Mouse (Mus musculus): ENCODE measurements around the gene Tnfsf9. TPM values are rescaled to one million over a fixed set of nuclear protein-coding genes. Genes with fewer than 3 reads are reported as not detected.

Gene Tnfsf9
- polyA plus RNA-seq, 1 experiment from 2014 or later, result 10.6 TPM

- no peak overlapping the region for H3K4me3 ChIP-seq
- peak overlapping the region; percentile 11; the same call in 1 of the 2 replicates for H3K27ac ChIP-seq
- H3K36me3 ChIP-seq (replicated peaks), result peaks cover 23% of the 10 kb centered on the region
- WGBS, result 73% methylated on average over 3 of the region's 3 CpGs
- peaks cover 5% of the 10 kb centered on the region for H3K4me1 ChIP-seq
- H3K9me3 ChIP-seq, result no peaks in the 10 kb centered on the region
- DNase-seq (ENCODE audit: extremely low spot score, low spot score), result no peak
- peaks cover 6% of the 10 kb centered on the region for H3K27me3 ChIP-seq (ENCODE audit: poor library complexity, severe bottlenecking)
These were observed 28.2 kb upstream of the Tnfsf9 start for GRCm38 (mm10) chr17:57076916-57077315.

- H3K4me3 ChIP-seq, result no peak within 1 kb of the TSS
- no peaks in the 10 kb centered on the region for H3K27me3 ChIP-seq (ENCODE audit: poor library complexity, severe bottlenecking)
- H3K27ac ChIP-seq, result no peak within 1 kb of the TSS
- peaks cover 5% of the 10 kb centered on the region for H3K4me1 ChIP-seq
- H3K9me3 ChIP-seq, result no peaks in the 10 kb centered on the region
- 65% methylated on average over 6 of the region's 6 CpGs for WGBS
- H3K36me3 ChIP-seq (replicated peaks), result peaks cover 23% of the 10 kb centered on the region
- DNase-seq (ENCODE audit: extremely low spot score, low spot score), result no peak
These were observed 26.8 kb upstream of the Tnfsf9 start, which contains the start of gene Dennd1c for GRCm38 (mm10) chr17:57078336-57078735. Gene Dennd1c, minus strand, starts transcription at chr17:57078514.

- 72% methylated on average over 3 of the region's 3 CpGs for WGBS
- DNase-seq (ENCODE audit: extremely low spot score, low spot score), result no peak
- Histone ChIP-seq H3K9me3 (no peaks in the 10 kb centered on the region), H3K27me3 (ENCODE audit: poor library complexity, severe bottlenecking) (no peaks in the 10 kb centered on the region; the same call in 1 of the 2 replicates), H3K4me3 (no peak overlapping the region), H3K27ac (no peak overlapping the region), H3K4me1 (no peaks in the 10 kb centered on the region), H3K36me3 (replicated peaks) (peaks cover 32% of the 10 kb centered on the region)
These were observed 25.2 kb upstream of the Tnfsf9 start for GRCm38 (mm10) chr17:57079919-57080318.

- H3K4me3 ChIP-seq, result no peak overlapping the region
- H3K36me3 ChIP-seq (replicated peaks), result peaks cover 33% of the 10 kb centered on the region
- H3K27me3 ChIP-seq (ENCODE audit: poor library complexity, severe bottlenecking), result no peaks in the 10 kb centered on the region; the same call in 1 of the 2 replicates
- H3K9me3 ChIP-seq, result no peaks in the 10 kb centered on the region
- no peak for DNase-seq (ENCODE audit: extremely low spot score, low spot score)
- no peak overlapping the region for H3K27ac ChIP-seq
- WGBS, result 96% methylated on average over 31 of the region's 31 CpGs
- H3K4me1 ChIP-seq, result no peaks in the 10 kb centered on the region
These were observed 23.8 kb upstream of the Tnfsf9 start for GRCm38 (mm10) chr17:57081234-57081842.

- Histone ChIP-seq H3K36me3 (replicated peaks) (peaks cover 33% of the 10 kb centered on the region), H3K9me3 (no peaks in the 10 kb centered on the region), H3K27ac (no peak overlapping the region), H3K4me1 (peaks cover 9% of the 10 kb centered on the region), H3K4me3 (no peak overlapping the region), H3K27me3 (ENCODE audit: poor library complexity, severe bottlenecking) (peaks cover 11% of the 10 kb centered on the region)
- no peak for DNase-seq (ENCODE audit: extremely low spot score, low spot score)
- 85% methylated on average over 5 of the region's 5 CpGs for WGBS
These were observed 22.6 kb upstream of the Tnfsf9 start for GRCm38 (mm10) chr17:57082481-57082880.

- Histone ChIP-seq H3K36me3 (replicated peaks) (peaks cover 15% of the 10 kb centered on the region), H3K27me3 (ENCODE audit: poor library complexity, severe bottlenecking) (peaks cover 33% of the 10 kb centered on the region), H3K9me3 (no peaks in the 10 kb centered on the region), H3K4me1 (peaks cover 12% of the 10 kb centered on the region), H3K4me3 (peak overlapping the region; percentile 59; the same call in 1 of the 2 replicates), H3K27ac (no peak overlapping the region)
- DNase-seq (ENCODE audit: extremely low spot score, low spot score), result no peak
- WGBS, result 91% methylated on average over 11 of the region's 11 CpGs
These were observed 19.0 kb upstream of the Tnfsf9 start for GRCm38 (mm10) chr17:57085970-57086757.

GRCm38 (mm10) chr17:57087049-57087832 is 17.9 kb upstream of the Tnfsf9 start, which contains the start of gene Tubb4a:
Gene Tubb4a, minus strand, starts transcription at chr17:57087782.
- peak; percentile 54 for DNase-seq (ENCODE audit: extremely low spot score, low spot score)
- Histone ChIP-seq H3K27me3 (ENCODE audit: poor library complexity, severe bottlenecking) (peaks cover 33% of the 10 kb centered on the region), H3K9me3 (no peaks in the 10 kb centered on the region), H3K36me3 (replicated peaks) (peaks cover 9% of the 10 kb centered on the region), H3K4me1 (peaks cover 12% of the 10 kb centered on the region), H3K4me3 (peak within 1 kb of the TSS; percentile 59), H3K27ac (peak within 1 kb of the TSS; percentile 82)
- WGBS, result under 1% methylated on average over 31 of the region's 31 CpGs

- no peak overlapping the region for H3K27ac ChIP-seq
- H3K9me3 ChIP-seq, result no peaks in the 10 kb centered on the region
- no peak for DNase-seq (ENCODE audit: extremely low spot score, low spot score)
- H3K27me3 ChIP-seq (ENCODE audit: poor library complexity, severe bottlenecking), result peaks cover 21% of the 10 kb centered on the region
- H3K36me3 ChIP-seq (replicated peaks), result no peaks in the 10 kb centered on the region
- no peak overlapping the region for H3K4me3 ChIP-seq
- peaks cover 14% of the 10 kb centered on the region for H3K4me1 ChIP-seq
- 98% methylated on average over 3 of the region's 3 CpGs for WGBS
These were observed 10.9 kb upstream of the Tnfsf9 start for GRCm38 (mm10) chr17:57094222-57094621.

GRCm38 (mm10) chr17:57095855-57096622 is 9.1 kb upstream of the Tnfsf9 start:
- peaks cover 16% of the 10 kb centered on the region for H3K27me3 ChIP-seq (ENCODE audit: poor library complexity, severe bottlenecking)
- peaks cover 20% of the 10 kb centered on the region for H3K4me1 ChIP-seq
- WGBS, result 2% methylated on average over 18 of the region's 19 CpGs
- peak overlapping the region; percentile 43 for H3K4me3 ChIP-seq
- H3K36me3 ChIP-seq (replicated peaks), result 0 out of 2 replicates have a peak, but pooled peaks cover 2% of the 10 kb centered on the region
- peak; percentile 61 for DNase-seq (ENCODE audit: extremely low spot score, low spot score)
- H3K27ac ChIP-seq, result no peak overlapping the region
- no peaks in the 10 kb centered on the region for H3K9me3 ChIP-seq

- H3K9me3 ChIP-seq, result no peaks in the 10 kb centered on the region
- peaks cover 2% of the 10 kb centered on the region; the same call in 1 of the 2 replicates for H3K36me3 ChIP-seq (replicated peaks)
- peaks cover 16% of the 10 kb centered on the region for H3K27me3 ChIP-seq (ENCODE audit: poor library complexity, severe bottlenecking)
- peaks cover 20% of the 10 kb centered on the region for H3K4me1 ChIP-seq
- no peak overlapping the region for H3K27ac ChIP-seq
- peak overlapping the region; percentile 43 for H3K4me3 ChIP-seq
- WGBS, result 1% methylated on average over 11 of the region's 11 CpGs
- peak; percentile 85 for DNase-seq (ENCODE audit: extremely low spot score, low spot score)
These were observed 8.6 kb upstream of the Tnfsf9 start for GRCm38 (mm10) chr17:57096623-57096920.

- H3K27ac ChIP-seq, result no peak overlapping the region
- DNase-seq (ENCODE audit: extremely low spot score, low spot score), result no peak
- 87% methylated on average over 5 of the region's 5 CpGs for WGBS
- no peaks in the 10 kb centered on the region for H3K9me3 ChIP-seq
- peaks cover 16% of the 10 kb centered on the region for H3K27me3 ChIP-seq (ENCODE audit: poor library complexity, severe bottlenecking)
- H3K36me3 ChIP-seq (replicated peaks), result peaks cover 7% of the 10 kb centered on the region; the same call in 1 of the 2 replicates
- peaks cover 20% of the 10 kb centered on the region for H3K4me1 ChIP-seq
- H3K4me3 ChIP-seq, result no peak overlapping the region
These were observed 6.8 kb upstream of the Tnfsf9 start for GRCm38 (mm10) chr17:57098321-57098720.

Measured in forebrain, embryonic 10.5 days (tissue).